Mouse (Mus musculus) ES-Bruce4 (cell line): Measurements from ENCODE around the gene Rbms3. TPM values are rescaled to one million over a fixed set of nuclear protein-coding genes. Genes with fewer than 3 reads are reported as not detected.

Experiments
- H3K27ac ChIP-seq: 2 replicates; pipeline ENCODE4 v1.5.1; 2012; ENCODE audit warnings: low read length, inconsistent platforms; ENCODE audit not compliant: insufficient read depth
- H3K27me3 ChIP-seq: 2 replicates; pipeline ENCODE4 v1.6.1; 2012; ENCODE audit warnings: mild to moderate bottlenecking, low read length, inconsistent platforms; ENCODE audit not compliant: control insufficient read depth, poor library complexity, insufficient read depth, severe bottlenecking
- H3K36me3 ChIP-seq: 2 replicates; pipeline ENCODE4 v1.6.1; 2012; ENCODE audit warnings: inconsistent platforms, mild to moderate bottlenecking, low read length, moderate library complexity; ENCODE audit not compliant: control insufficient read depth, poor library complexity, insufficient read depth, severe bottlenecking
- H3K4me1 ChIP-seq: one replicate; pipeline ENCODE4 v1.8.1; 2011; ENCODE audit warnings: low read length; ENCODE audit not compliant: control insufficient read depth, insufficient read depth
- H3K4me3 ChIP-seq: 2 replicates; pipeline ENCODE4 v1.5.1; 2011; ENCODE audit warnings: low read depth, mild to moderate bottlenecking, low read length
- H3K9ac ChIP-seq: 2 replicates; pipeline ENCODE4 v1.6.1; 2012; ENCODE audit warnings: low read depth, mild to moderate bottlenecking, inconsistent platforms; ENCODE audit not compliant: poor library complexity, severe bottlenecking
- H3K9me3 ChIP-seq: replicated peaks from 2 replicates; pipeline ENCODE4 v1.6.1; 2012; ENCODE audit warnings: mild to moderate bottlenecking, low read length, inconsistent platforms; ENCODE audit not compliant: control insufficient read depth, poor library complexity, insufficient read depth, severe bottlenecking
- CTCF ChIP-seq: IDR thresholded peaks from one replicate; pipeline ENCODE4 v1.8.1; 2011; ENCODE audit warnings: low read depth, low read length
- EP300 ChIP-seq: IDR thresholded peaks from 2 replicates; pipeline ENCODE4 v1.6.1; 2011; ENCODE audit warnings: low read depth, low read length; ENCODE audit not compliant: insufficient read depth
- POLR2A ChIP-seq: IDR thresholded peaks from one replicate; pipeline ENCODE4 v1.8.1; 2011; ENCODE audit warnings: low read length; ENCODE audit not compliant: insufficient read depth
- polyA plus RNA-seq: library from polyadenylated mRNA; stranded (reverse); fragments of >200 nt; gene quantifications from 2 replicates; pipeline ENCODE4 v1.2.4, GENCODE M21; 2011; ENCODE audit warnings: low read depth; ENCODE audit not compliant: missing spikeins, insufficient read depth, insufficient read length

Rbms3 gene
- 1.8 TPM in 2 replicates for polyA plus RNA-seq

DNA sequence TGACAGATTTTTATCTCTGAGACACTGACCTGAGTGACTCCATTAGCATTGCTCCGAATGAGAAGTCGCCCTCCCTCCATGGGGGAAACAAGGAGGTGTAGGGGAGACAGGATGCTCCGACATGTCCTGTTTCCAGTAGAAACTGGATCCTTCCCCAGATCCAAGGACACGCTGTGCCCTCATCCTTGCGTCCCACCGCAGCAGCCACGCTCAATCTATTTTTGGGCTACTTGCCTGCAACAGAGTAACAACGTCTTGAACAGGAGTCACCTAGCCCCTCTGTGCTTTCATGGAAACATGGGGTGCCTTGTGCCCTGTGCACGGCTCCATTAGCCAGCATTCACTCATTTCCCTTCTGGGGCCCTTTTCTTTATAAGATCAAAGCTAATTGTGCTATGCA lies at the start of gene Rbms3:
Gene Rbms3, minus strand, starts transcription at position 143 of the 400 bp plus-strand sequence.
- H3K9me3 ChIP-seq = no peaks in the 10 kb centered on the region; the same call in 1 of the 2 replicates
- H3K4me1 ChIP-seq = no peaks in the 10 kb centered on the region
- no peak within 1 kb of the TSS for H3K27ac ChIP-seq
- H3K4me3 ChIP-seq = no peak within 1 kb of the TSS
- no peaks in the 10 kb centered on the region for H3K27me3 ChIP-seq
- no peaks in the 10 kb centered on the region for H3K36me3 ChIP-seq
- TF ChIP-seq CTCF (no peak), EP300 (no peak), POLR2A (no peak)
- H3K9ac ChIP-seq = no peak within 1 kb of the TSS

GRCm38 (mm10) chr9:117673311-117673710 lies 43.6 kb upstream of the Rbms3 start:
- Histone ChIP-seq H3K9ac (no peak overlapping the region), H3K9me3 (no peaks in the 10 kb centered on the region), H3K27ac (no peak overlapping the region), H3K4me3 (no peak overlapping the region), H3K27me3 (no peaks in the 10 kb centered on the region), H3K4me1 (no peaks in the 10 kb centered on the region), H3K36me3 (no peaks in the 10 kb centered on the region)
- TF ChIP-seq CTCF = no peak
- no peak for TF ChIP-seq EP300
- TF ChIP-seq POLR2A = no peak

GRCm38 (mm10) chr9:117654626-117655025 lies 24.9 kb upstream of the Rbms3 start:
- Histone ChIP-seq H3K4me3 (no peak overlapping the region), H3K27ac (no peak overlapping the region), H3K4me1 (no peaks in the 10 kb centered on the region), H3K9me3 (no peaks in the 10 kb centered on the region), H3K36me3 (no peaks in the 10 kb centered on the region), H3K27me3 (no peaks in the 10 kb centered on the region), H3K9ac (no peak overlapping the region)
- no peak for TF ChIP-seq EP300
- TF ChIP-seq POLR2A = no peak
- no peak for TF ChIP-seq CTCF

GRCm38 (mm10) chr9:117653641-117654040 lies 23.9 kb upstream of the Rbms3 start:
- no peaks in the 10 kb centered on the region for H3K4me1 ChIP-seq
- no peaks in the 10 kb centered on the region for H3K9me3 ChIP-seq
- H3K27me3 ChIP-seq = no peaks in the 10 kb centered on the region
- H3K27ac ChIP-seq = no peak overlapping the region
- no peak overlapping the region for H3K4me3 ChIP-seq
- no peaks in the 10 kb centered on the region for H3K36me3 ChIP-seq
- no peak overlapping the region for H3K9ac ChIP-seq
- TF ChIP-seq EP300 (no peak), CTCF (no peak)

DNA sequence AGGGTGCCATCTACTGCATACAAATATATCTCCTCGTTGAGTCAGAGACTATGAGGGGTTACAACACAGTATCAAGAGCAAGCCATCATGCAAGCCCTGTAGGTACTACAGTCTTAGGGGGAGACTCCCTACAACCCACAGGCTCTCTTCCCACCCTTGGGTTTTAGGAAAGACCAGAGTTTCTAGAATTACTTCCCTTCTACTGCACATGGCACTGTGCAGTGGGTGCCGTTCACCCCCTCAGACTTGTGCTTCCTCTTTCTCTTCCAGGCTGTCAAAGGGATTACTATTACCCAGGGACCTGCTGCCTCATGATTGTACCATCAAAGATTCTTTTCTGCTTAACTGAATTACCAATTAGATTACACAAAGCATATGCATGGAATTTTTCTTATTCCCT lies 16.4 kb upstream of the Rbms3 start:
- no peaks in the 10 kb centered on the region for H3K9me3 ChIP-seq
- H3K27ac ChIP-seq = no peak overlapping the region
- H3K27me3 ChIP-seq = no peaks in the 10 kb centered on the region
- H3K9ac ChIP-seq = no peak overlapping the region
- no peaks in the 10 kb centered on the region for H3K36me3 ChIP-seq
- no peak overlapping the region for H3K4me3 ChIP-seq
- no peaks in the 10 kb centered on the region for H3K4me1 ChIP-seq
- TF ChIP-seq CTCF = no peak
- no peak for TF ChIP-seq EP300
- no peak for TF ChIP-seq POLR2A

DNA sequence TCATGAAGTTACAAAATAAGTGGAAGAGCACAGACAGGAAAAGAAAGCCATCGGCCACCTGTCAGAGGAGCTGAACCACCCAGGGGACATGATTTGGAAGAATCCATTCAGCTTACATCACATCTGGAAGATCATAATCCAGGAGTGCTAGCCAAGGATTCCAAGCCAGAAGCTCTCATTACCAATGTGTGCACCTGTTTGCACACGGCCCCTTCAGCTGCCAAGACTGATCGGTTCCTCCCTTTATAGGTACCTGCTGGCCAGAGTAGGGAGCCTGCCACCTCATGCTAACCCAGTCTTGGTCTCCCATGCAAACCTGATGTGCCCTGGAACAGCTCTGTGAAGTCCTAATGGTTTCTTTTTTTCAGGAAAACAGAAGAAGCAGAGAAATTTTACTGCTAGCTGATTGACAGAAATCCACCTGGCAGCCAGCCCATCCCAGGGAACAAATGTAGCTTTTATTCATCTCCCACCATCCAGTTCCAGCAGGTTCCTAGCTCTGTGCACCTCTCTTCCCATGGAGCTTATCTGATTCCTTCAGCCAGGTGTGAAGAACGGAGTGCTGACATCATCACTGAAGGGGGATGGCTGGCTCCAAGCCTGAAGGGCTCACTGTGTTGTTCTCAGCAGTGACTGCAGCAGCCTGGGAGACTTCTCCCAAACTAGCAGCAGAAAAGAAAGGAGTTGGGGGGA lies 11.5 kb upstream of the Rbms3 start:
- TF ChIP-seq CTCF (no peak), POLR2A (no peak), EP300 (no peak)
- Histone ChIP-seq H3K4me1 (no peaks in the 10 kb centered on the region), H3K4me3 (no peak overlapping the region), H3K9me3 (no peaks in the 10 kb centered on the region), H3K36me3 (no peaks in the 10 kb centered on the region), H3K27me3 (no peaks in the 10 kb centered on the region), H3K9ac (no peak overlapping the region), H3K27ac (no peak overlapping the region)
